Mouse (Mus musculus) liver, adult 2 months (tissue): Measurements from ENCODE around the gene 9430038I01Rik. TPM values are rescaled to one million over a fixed set of nuclear protein-coding genes. Genes with fewer than 3 reads are reported as not detected.
"Not testable (repeated sequence)": the region's sequence is repeated elsewhere in the genome, so short reads cannot be mapped to it uniquely, and the experiment has no call there.

Experiments used
- DNase-seq: peaks from one replicate; pipeline ENCODE4 v3.0.0-alpha.2; 2011; ENCODE audit warnings: low read depth, low spot score; ENCODE audit errors: extremely low read depth
- H3K27ac ChIP-seq: fragments of 200-500 bp; replicated peaks from 2 replicates; pipeline ENCODE4 v1.5.1; 2012; ENCODE audit warnings: low read depth, mild to moderate bottlenecking, control low read depth, inconsistent platforms, low read length; ENCODE audit not compliant: insufficient read depth
- H3K27me3 ChIP-seq: fragments of 200-500 bp; 2 replicates; pipeline ENCODE4 v1.6.1; 2012; ENCODE audit warnings: mild to moderate bottlenecking, moderate library complexity, low read length, inconsistent platforms; ENCODE audit not compliant: control insufficient read depth, insufficient read depth
- H3K36me3 ChIP-seq: fragments of 200-500 bp; 2 replicates; pipeline ENCODE4 v1.6.1; 2012; ENCODE audit warnings: low read length, inconsistent platforms; ENCODE audit not compliant: control insufficient read depth, insufficient read depth
- H3K4me1 ChIP-seq: fragments of 200-500 bp; 2 replicates; pipeline ENCODE4 v1.6.1; 2011; ENCODE audit warnings: low read length; ENCODE audit not compliant: control insufficient read depth, insufficient read depth
- H3K4me3 ChIP-seq: fragments of 200-500 bp; 2 replicates; pipeline ENCODE4 v1.5.1; 2011; ENCODE audit warnings: low read depth, mild to moderate bottlenecking, control low read depth, low read length, moderate library complexity; ENCODE audit not compliant: insufficient read depth
- H3K79me2 ChIP-seq: fragments of 200-500 bp; 2 replicates; pipeline ENCODE4 v1.6.1; 2012; ENCODE audit warnings: inconsistent platforms, mild to moderate bottlenecking, low read length, moderate library complexity; ENCODE audit not compliant: control insufficient read depth, insufficient read depth
- H3K9ac ChIP-seq: fragments of 200-500 bp; 2 replicates; pipeline ENCODE4 v1.6.1; 2012; ENCODE audit warnings: low read depth, mild to moderate bottlenecking, control low read depth, inconsistent platforms, low read length
- CTCF ChIP-seq: fragments of 200-500 bp; IDR thresholded peaks from 2 replicates; pipeline ENCODE4 v1.5.1; 2011; ENCODE audit warnings: low read depth, low read length, control low read depth
- POLR2A ChIP-seq: fragments of 200-500 bp; IDR thresholded peaks from 2 replicates; pipeline ENCODE4 v1.6.1; 2011; ENCODE audit warnings: low read length, control low read depth; ENCODE audit not compliant: insufficient read depth; ENCODE audit errors: extremely low read depth
- WGBS: fragments of 180-500 bp; shearing (Covaris S2); methylation state at CpG from one replicate; pipeline ENCODE4 v1.1.7; 2018; 5-methylcytosine and 5-hydroxymethylcytosine counted together
- polyA plus RNA-seq: library from polyadenylated mRNA; depleted of rRNA; stranded (reverse); fragments of >200 nt; gene quantifications from 2 replicates; pipeline ENCODE4 v1.2.3, GENCODE M21; 2012; rRNA removed
- total RNA-seq: library from RNA; depleted of rRNA; stranded (reverse); fragments of >200 nt; gene quantifications from 2 replicates; pipeline ENCODE4 v1.2.3, GENCODE M21; 2014; rRNA removed

Gene 9430038I01Rik
- total RNA-seq, result 14.6 and 15.7 TPM in 2 replicates
- polyA plus RNA-seq, result 9.8 and 13.3 TPM in 2 replicates

DNA sequence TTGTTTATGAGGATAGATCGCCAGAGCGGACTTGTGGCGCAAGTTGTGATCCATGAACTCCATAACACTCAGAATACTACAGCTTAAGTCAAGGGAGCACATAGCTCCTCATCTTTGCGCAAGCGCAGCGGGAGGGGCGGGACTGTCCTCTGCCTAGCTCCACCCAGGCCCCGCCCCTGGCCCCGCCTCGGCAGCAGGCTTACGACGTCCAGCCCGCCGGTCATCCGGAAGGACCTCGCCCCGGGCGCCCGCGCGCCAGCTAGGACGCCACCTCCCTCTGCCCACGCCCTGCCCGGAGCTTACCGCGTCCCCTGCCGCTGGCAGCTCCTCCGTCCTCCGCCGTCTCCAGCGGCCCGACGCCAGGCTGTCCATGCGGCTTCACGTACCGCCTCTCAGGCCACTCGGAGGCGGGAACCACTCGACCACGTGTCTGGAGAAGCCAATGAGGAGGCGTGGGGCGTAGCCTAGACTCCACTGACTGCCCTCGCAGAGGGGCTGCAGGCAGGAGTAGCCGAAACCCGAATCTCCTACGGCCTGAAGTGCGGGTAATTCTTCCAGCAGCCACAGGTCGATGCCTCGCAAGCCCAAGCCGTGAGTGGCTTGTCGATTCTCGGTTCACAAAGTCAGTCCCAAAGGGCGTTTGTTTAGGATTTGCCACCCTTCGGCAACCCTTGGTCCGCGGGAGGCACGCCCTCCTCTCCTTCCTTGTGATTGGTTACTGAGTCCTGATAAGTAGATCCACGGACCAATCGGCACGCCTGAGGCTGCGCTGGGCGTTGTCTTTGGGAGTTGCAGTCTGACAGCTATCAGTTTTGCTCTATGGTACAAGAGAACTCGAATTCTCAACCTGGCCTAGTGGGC lies at the start of gene 9430038I01Rik:
Gene 9430038I01Rik, minus strand, starts transcription at position 426 of the 861 bp plus-strand sequence.
- Histone ChIP-seq H3K27me3 (no peaks in the 10 kb centered on the region), H3K27ac (peak within 1 kb of the TSS; percentile 88), H3K36me3 (no peaks in the 10 kb centered on the region), H3K4me3 (peak within 1 kb of the TSS; percentile 81), H3K4me1 (peaks cover 6% of the 10 kb centered on the region), H3K79me2 (peaks cover 7% of the 10 kb centered on the region; the same call in 1 of the 2 replicates), H3K9ac (peak within 1 kb of the TSS; percentile 92)
- WGBS, result under 1% methylated on average over 63 of the region's 63 CpGs
- peak; percentile 99 for DNase-seq
- TF ChIP-seq POLR2A (0 out of 2 replicates have a peak, but pooled peaks have one; percentile 5), CTCF (no peak)

DNA sequence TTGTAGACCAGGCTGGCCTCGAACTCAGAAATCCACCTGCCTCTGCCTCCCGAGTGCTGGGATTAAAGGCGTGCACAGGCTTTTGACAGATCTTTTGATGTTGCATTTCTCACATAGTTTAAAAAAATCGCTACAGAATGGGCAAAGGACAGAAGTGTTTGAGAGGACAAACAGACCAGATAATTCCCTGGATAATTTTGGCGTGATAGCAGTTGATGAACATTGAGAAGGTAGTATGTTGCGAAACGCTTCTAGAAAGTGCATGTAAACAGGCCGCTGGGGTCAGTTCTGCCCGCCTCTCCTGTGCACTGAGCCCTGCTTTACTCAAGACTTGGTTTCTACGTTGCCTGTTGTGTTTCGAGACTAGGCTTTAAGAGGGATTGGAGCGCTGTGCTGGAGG lies 34.8 kb upstream of the 9430038I01Rik start:
- H3K27me3 ChIP-seq, result no peaks in the 10 kb centered on the region
- H3K36me3 ChIP-seq, result peaks cover 4% of the 10 kb centered on the region
- 28% methylated on average over 12 of the region's 12 CpGs for WGBS
- no peak for TF ChIP-seq POLR2A
- no peak for TF ChIP-seq CTCF
- no peak overlapping the region for H3K9ac ChIP-seq
- peak; percentile 98 for DNase-seq
- no peak overlapping the region for H3K4me3 ChIP-seq
- H3K4me1 ChIP-seq, result peaks cover 8% of the 10 kb centered on the region
- H3K79me2 ChIP-seq, result peaks cover 30% of the 10 kb centered on the region; the same call in 1 of the 2 replicates
- peak overlapping the region; percentile 50; the same call in 1 of the 2 replicates for H3K27ac ChIP-seq

DNA sequence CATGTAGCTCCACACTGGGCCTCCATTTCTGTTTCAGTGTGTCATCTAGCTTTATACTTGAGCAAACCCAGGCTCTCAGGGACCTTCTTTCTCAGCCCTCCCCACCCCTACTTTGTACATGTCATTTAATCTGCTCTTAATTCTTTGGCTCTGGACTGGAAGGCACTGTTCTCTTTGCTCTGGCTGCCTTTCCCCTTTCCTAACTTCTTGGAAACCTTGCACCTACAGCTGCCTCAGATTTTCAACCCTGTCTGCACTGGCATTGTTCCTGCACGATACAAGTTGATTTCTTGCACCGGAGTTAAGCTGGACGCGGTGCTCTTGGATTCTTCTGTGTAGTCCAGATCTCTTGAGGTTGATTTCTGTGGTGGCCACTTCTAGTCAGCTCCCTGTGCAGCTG lies 32.4 kb upstream of the 9430038I01Rik start:
- Histone ChIP-seq H3K79me2 (peaks cover 27% of the 10 kb centered on the region; the same call in 1 of the 2 replicates), H3K9ac (no peak overlapping the region), H3K4me3 (no peak overlapping the region), H3K36me3 (peaks cover 4% of the 10 kb centered on the region; the same call in 1 of the 2 replicates), H3K27ac (no peak overlapping the region), H3K27me3 (no peaks in the 10 kb centered on the region), H3K4me1 (peaks cover 13% of the 10 kb centered on the region)
- WGBS, result 67% methylated on average over 4 of the region's 4 CpGs
- TF ChIP-seq POLR2A (no peak), CTCF (no peak)
- peak; percentile 27 for DNase-seq

DNA sequence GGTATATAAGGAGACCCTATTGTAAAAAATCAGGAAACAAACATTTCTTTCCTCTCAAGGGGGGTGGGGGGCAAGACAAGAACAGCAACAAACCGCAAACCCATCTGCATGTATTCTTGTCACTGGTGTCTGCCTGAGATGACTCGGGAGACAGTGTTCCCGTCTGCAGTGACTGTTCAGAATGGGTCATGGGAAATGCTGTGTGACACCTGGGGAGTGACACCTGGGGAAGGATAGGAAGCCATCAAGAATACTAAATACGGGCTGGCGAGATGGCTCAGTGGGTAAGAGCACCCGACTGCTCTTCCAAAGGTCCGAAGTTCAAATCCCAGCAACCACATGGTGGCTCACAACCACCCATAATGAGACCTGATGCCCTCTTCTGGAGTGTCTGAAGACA lies 28.4 kb upstream of the 9430038I01Rik start:
- not testable (repeated sequence) for H3K4me3 ChIP-seq

DNA sequence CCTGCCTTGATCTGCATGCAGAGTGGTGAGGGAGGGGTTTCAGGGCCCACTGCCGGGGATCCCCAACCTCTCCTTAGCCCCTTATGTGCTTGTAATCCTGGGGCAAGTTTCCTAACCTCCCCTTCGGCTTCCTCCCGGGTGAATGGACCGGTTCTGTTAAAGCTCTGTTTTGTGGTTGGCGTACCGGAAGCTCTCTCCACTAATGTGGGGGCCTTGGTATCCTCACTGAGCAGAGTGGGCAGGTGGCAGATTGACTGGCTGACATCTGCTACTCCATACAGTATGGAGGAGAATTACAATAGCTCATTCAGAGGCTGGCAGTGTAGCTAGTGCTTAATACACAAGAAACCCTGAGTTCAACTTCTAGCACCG lies 27.6 kb upstream of the 9430038I01Rik start:
- Histone ChIP-seq H3K9ac (peak overlapping the region; percentile 86), H3K27ac (peak overlapping the region; percentile 40; the same call in 1 of the 2 replicates), H3K36me3 (no peaks in the 10 kb centered on the region), H3K27me3 (no peaks in the 10 kb centered on the region), H3K79me2 (peaks cover 20% of the 10 kb centered on the region; the same call in 1 of the 2 replicates), H3K4me1 (peaks cover 10% of the 10 kb centered on the region), H3K4me3 (peak overlapping the region; percentile 65)
- peak; percentile 14 for DNase-seq
- TF ChIP-seq POLR2A (no peak), CTCF (no peak)
- WGBS, result 10% methylated on average over 7 of the region's 7 CpGs

More for the DNA sequence above, 28.4 kb upstream of the 9430038I01Rik start:
- H3K27me3 ChIP-seq, H3K9ac ChIP-seq, H3K36me3 ChIP-seq, H3K27ac ChIP-seq: not testable (repeated sequence)
- WGBS, result 63% methylated on average over 7 of the region's 7 CpGs
- Histone ChIP-seq H3K4me1 (peaks cover 10% of the 10 kb centered on the region), H3K79me2 (peaks cover 20% of the 10 kb centered on the region; the same call in 1 of the 2 replicates)
- DNase-seq, result peak; percentile 9
